Mouse (Mus musculus) olfactory bulb, adult 2 months (tissue): ENCODE measurements around the gene Trpm3.

Experiments
- CTCF ChIP-seq: fragments of 200-500 bp; IDR thresholded peaks from 2 replicates; pipeline ENCODE4 v1.5.1; 2012; ENCODE audit warnings: low read depth, mild to moderate bottlenecking, low read length, moderate library complexity; ENCODE audit not compliant: insufficient read depth
- POLR2A ChIP-seq: fragments of 200-500 bp; IDR thresholded peaks from 2 replicates; pipeline ENCODE4 v1.6.1; 2012; ENCODE audit warnings: mild to moderate bottlenecking, low read depth, low read length, moderate library complexity; ENCODE audit not compliant: insufficient read depth

DNA sequence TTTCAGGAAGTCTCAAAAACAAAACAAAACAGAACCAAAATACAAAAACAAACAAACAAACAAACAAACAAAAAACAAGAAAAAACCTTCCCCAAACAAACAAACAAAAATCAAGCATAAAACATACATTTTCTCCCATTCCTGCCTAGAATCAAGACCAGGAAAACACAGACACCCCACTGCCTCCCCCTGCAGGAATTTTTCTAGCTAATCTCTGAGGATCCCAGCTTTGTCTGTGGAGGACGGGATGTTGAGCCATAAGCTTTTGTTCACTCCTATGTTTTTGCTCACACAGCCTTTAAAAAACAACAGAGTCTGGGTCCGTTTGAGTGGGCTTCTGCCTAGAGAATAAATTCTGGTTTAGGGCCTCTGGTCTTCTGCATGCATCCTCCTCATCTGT is 162.1 kb downstream of the Trpm3 start:
- TF ChIP-seq POLR2A = no peak
- TF ChIP-seq CTCF = no peak
